Mouse (Mus musculus) mature B cell (primary cell): ENCODE data around the gene Kif17.

ENCODE experiments used
- in situ Hi-C: fragments of 300-500 bp; cut with MboI; formaldehyde crosslinking; loops from 2 replicates; pipeline ENCODE4 v1.14.3; 2019

Kif17 gene

GRCm38 (mm10) chr4:138259482-138259881, 9.2 kb downstream of the Kif17 start:
- in situ Hi-C loops, result no loop called here

DNA sequence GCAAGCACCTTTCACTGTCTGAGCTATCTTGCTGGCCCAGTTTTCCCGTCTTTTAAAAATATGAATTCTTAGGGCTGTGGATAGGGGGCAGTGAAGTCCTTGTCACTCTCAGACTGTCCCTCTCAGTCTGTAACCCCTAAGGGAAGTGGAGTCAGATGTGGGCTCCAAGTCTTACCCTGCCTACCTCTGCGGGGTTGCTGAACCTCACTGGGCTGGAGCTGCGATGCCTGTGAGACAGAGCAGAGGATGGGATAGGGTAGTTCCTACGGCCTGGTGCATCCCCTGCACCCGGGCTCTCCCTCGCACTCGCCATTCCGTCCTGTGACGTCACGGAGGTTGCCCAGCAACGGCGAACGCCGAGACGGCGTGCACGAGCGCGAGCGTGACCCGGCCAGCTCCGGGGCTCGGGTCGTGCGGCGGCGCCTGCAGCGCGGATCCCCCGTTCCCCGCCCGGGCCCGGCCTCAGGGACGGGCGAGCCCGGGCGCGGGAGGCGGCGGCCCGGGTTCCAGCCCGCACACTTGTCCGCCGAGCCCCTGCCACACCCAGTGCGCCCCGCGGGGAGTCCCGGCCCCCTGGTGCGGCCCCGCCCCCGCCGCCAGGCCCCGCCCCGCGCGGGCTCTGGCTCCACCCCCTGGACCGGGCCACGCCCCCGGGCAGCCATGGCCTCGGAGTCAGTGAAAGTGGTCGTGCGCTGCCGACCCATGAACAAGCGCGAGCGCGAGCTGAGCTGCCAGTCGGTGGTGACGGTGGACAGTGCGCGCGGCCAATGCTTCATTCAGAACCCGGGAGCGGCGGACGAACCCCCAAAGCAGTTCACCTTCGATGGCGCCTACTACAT, 11.8 kb downstream of the Kif17 start:
- in situ Hi-C loops, result no loop called here

GRCm38 (mm10) chr4:138267869-138268268, 17.6 kb downstream of the Kif17 start:
- in situ Hi-C loops, result no loop called here

DNA sequence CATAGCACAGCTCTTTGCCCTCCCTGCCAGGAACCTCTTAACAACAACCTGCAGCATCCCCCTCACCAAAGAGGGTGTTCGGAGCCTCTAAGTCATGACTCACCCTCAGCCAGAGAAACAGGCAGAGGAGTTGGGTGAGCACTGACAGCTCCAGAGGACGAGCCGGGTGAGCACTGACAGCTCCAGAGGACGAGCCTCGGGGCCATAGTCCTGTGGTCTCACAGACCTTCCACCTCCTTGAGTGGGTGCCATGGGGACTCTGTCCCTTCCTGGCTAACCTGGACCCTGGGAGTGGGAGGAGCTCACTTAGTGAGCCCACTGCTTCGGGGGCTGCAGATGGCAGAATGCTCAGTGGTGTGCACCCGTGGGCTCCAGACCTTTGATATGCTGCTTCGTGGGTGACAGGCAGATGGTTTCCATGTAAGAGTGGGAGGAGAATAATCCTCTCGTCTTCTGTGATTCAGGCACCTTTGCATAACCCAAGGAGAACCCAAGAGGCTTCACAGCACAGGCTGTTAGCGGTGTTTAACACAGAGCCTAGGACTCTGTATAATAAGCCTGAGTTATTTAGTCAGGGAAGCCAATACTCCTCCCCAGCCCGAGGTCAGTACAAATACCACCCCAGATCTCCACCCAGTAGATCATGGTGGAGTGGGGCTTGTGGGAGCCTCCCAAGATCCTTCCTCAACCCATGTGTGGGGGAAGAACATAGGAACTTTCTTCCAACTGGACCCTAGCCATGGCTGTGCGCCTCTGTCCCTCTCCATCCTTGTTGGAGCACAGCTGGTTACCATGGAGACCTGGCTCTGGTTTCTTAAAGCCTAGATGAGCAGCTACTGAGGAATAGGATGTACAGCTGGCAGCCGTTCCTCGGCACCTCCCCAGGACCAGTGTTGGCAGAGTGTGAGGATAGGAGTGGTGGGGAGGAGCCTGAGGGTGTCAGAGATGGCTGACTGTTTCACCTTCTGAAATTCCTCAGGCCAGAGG, 22.1 kb downstream of the Kif17 start:
- in situ Hi-C loops, result no loop called here

- in situ Hi-C loops, result no loop called here
Measured at GRCm38 (mm10) chr4:138278346-138278745, 28.1 kb downstream of the Kif17 start.

DNA sequence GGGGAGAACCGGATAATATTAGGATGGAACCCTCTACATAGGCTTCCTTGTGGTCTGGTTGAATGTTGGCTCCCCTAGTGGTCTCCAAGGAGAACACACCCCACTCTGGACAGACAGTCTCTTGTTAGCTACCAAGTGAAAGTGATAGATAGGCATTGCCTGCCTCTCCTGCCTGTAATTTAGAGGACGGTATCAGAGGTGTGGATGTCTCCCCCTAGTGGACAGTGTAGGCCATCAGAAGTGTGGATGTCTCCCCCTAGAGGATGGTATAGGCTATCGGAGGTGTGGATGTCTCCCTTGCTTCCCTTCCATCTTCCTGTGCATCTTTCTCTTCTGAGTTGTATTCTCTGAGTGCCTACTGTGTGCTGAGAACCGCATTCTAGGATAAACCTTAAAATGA, 32.6 kb downstream of the Kif17 start:
- in situ Hi-C loops, result no loop called here

GRCm38 (mm10) chr4:138286411-138286810, 36.2 kb downstream of the Kif17 start:
- in situ Hi-C loops, result no loop called here

DNA sequence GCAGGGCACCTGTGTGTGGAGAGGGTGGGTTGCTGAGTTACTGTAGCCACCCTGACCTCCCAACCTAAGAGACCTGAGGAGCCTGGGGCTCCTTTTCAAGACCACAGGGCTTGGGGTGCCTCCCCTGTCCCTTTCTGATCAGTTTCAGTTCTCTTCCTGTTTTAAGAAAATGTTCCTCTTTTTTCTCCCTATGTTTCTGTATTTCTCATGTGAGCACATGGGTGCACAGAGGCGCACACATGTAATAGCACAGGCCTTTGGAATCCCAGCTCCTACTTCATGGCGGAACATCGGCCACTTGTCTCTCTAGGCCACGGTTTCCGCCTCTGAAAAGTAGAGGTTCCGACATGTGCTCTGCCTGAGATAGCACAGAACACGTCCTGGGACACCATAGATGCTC, 38.5 kb downstream of the Kif17 start:
- in situ Hi-C loops, result no loop called here

DNA sequence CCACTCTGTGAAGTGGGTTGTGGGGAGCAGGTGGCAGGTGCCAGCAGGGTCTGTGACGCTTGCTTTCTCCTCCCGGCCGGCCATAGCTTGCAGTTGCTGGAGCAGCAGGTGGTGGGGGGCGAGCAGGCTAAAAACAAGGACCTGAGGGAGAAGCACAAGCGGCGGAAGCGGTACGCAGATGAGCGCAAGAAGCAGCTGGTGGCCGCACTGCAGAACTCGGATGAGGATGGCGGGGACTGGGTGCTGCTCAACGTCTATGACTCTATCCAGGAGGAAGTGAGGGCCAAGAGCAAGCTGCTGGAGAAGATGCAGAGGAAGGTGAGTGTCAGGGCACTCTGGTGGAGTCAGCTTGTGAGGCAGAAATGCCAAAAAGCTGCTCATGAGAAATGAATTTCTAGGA, 41.8 kb downstream of the Kif17 start:
- in situ Hi-C loops, result no loop called here

DNA sequence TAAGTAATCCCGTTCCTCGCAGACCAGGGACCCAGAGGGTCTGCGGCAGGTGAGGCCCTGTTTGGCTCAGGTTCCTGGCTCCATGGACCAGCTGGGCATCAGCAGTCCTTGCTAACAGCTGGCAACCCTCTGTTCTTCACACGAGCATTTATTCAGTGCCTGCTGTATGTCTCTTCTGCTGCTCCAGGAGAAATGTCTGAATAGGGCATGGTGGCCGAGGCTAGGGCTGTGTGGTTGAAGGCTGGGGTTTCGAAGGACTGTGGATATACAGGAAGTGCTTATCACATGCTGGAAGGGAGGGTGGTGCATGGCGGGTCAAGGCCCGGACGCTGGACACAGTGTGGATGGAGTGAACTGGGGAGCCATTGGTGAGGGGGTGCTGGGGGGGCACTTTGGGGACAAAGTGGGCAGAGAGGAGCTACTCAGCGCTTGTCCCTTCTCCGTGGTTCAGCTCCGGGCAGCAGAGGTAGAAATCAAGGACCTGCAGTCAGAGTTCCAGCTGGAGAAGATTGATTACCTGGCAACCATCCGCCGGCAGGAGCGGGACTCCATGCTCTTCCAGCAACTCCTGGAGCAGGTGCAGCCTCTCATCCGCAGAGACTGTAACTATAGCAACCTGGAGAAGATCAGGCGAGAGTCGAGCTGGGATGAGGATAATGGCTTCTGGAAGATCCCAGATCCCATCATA, 43.2 kb downstream of the Kif17 start:
- in situ Hi-C loops, result no loop called here

GRCm38 (mm10) chr4:138293949-138294550, 43.8 kb downstream of the Kif17 start:
- in situ Hi-C loops, result no loop called here

DNA sequence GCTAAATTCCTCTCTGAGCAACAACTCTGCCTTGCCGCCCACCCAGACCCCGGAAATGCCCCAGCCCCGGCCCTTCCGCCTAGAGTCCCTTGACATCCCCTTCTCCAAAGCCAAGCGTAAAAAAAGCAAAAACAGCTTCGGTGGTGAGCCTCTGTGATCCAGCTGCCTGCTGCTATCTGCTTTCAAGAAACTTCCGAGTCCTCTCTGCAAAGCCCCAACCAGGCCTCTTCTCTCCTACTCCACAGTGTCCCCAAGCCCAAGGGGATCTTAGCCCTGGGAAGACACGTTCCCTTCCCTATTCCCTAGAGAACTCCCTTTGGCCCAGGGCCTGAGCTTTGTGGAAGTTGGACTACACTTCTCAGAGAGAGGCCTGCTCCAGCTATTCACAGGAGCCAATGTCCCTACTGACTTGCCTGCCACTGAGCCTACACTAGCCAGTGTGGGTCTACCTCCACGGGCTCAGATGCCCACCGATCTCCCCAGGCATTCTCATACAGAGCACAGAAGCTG, 51.1 kb downstream of the Kif17 start:
- in situ Hi-C loops, result no loop called here

DNA sequence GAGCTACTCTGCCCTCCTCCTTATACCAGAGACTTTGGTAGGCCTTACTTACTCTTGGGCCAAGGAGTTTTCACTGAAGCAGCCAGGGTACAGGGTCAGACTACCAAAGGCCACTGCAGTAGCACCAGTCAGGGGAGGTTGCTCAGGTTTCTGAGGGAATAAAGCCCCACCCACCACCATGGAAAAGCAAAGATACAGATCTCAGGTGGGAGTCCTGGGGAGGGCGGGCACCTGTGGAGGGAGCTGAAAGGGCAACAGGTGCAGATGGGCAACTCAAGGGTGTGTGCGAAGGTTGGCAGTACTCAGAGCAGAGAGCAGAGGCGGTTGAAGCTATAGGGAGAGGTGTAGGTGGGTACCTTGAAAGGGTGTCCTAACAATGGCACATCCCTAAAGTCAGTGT, 52.8 kb downstream of the Kif17 start:
- in situ Hi-C loops, result no loop called here

DNA sequence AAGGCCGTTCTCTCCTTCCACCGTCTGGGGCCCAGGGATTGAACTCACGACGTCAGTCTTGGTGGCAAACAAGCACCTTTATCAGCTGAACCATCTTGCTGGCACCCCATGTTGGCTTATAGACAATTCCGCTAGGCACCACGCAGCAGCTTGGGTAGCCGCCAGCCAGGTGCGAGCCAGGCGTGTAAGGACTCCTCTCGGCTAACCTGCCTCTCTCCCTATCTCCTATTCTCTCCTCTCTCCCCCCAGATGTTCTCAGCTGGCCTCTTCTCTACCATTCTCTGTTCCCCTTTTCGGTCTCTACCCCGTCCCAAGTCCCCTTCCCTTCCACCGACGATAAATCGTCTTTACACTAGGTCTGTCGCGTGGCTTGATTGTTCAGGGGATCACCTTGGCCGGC, 53.5 kb downstream of the Kif17 start:
- in situ Hi-C loops, result no loop called here

DNA sequence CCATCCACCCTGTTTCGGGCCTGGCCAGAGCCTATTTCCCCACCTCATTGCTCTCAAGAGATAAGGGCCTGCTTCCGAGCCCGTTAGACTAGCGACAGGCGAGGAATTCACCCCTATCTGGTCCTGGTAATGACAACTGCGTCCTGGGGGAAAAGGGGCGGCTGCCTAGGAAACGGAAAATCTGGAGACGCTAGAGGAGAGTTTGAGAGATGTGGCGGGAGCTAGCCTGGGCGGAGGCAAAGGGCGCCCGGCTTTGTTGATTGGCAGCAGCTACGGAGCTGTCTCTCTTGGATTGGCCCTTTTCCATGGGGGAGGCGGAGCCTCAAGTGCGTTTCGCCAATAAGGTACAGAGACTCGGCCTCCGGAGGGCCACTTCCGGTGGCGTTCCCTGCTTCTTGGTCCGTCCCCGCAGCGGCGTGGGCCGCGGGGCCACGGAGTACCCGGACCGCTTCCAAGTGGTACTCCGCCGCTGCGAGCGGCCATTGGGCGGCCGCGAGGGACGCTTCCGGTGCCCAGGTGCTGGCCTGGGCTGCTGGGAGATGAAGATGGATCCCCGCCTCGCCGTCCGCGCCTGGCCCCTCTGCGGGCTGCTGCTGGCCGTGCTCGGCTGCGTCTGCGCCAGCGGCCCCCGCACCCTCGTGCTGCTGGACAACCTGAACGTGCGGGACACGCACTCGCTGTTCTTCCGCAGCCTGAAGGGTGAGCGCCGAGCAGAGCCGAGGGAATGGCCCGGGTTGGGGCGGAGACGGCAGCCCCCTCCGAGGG, 54.3 kb downstream of the Kif17 start, which contains the start of gene Ddost:
TSS of gene Ddost (plus strand) at position 391 of the 765 bp plus-strand sequence.
- in situ Hi-C loops, result no loop called here

- in situ Hi-C loops, result no loop called here
Measured at GRCm38 (mm10) chr4:138307025-138307424, 56.8 kb downstream of the Kif17 start.

DNA sequence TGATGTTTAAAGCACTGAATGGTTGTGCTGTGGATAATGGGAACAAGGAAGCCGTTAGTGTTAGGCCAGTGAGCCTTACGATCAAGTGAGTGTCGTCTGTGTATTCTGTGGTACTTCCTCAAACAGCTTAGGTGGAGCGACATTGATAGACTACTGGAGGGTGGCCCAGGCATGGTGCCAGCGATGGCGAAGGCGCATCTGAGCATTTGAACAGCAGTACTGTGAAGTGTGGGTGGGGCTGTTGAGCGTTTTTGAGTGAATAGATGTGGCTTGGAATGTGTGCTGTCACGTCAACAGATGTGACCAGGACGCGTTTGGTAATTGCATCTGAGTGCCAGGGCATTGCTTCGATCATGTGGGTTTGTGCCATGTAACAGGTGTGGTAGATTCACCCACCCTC, 57.5 kb downstream of the Kif17 start:
- in situ Hi-C loops, result no loop called here

DNA sequence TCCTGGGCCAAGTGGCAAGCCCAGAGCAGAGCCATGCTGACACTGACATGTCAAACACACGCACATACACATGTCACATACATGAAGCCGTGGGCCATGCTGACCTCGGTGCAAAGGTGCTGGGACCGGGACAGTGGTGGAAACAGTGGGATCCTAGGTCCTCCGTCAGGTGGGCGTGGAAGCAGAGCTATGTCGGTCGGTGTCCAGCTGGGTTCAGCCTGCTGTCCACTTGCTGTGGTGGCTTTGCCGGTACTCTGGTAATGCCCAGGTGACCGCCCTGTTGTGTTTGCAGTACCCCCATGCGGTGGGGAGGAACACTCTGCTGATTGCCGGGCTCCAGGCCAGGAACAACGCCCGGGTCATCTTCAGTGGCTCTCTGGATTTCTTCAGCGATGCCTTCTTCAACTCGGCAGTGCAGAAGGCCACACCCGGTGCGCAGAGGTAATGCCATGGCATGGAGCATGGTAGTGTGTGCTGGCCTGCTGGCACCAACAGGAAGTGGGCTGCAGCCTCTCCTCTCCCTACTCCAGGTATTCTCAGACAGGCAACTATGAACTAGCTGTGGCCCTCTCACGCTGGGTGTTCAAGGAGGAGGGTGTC, 60.2 kb downstream of the Kif17 start:
- in situ Hi-C loops, result no loop called here

DNA sequence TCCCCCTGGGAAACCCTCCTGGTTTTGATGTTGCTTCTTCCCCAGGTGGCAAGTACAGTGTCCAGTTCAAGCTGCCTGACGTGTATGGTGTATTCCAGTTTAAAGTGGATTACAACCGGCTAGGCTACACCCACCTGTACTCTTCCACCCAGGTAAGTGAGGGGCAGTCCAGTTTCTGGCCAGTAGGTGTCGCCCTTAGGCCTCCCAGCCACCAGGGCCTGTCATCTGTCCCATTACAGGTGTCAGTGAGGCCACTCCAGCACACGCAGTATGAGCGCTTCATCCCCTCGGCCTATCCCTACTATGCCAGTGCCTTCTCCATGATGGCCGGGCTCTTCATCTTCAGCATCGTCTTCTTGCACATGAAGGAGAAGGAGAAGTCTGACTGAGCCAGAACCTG, 61.4 kb downstream of the Kif17 start:
- in situ Hi-C loops, result no loop called here

- in situ Hi-C loops, result no loop called here
Measured at GRCm38 (mm10) chr4:138312105-138312504, 61.9 kb downstream of the Kif17 start.
